Comparison of ENCODE assay signal across 15 mouse cellular contexts in genomic region chr9:27617096-27617839, GRCm38 (mm10).
DNase-seq lines count a peak whose midpoint lies in the region; ATAC-seq and TF ChIP-seq lines count a peak whose summit lies in the region.
"Had no signal": no experiment of that assay in that cellular context is flagged by ENCODE, and none has a peak within 500 bp of the region (broad histone marks: within the 10 kb centered on the region; RNA-seq: fewer than 3 reads in every experiment).

No protein-coding gene starts in this region.

- no peak overlapping the region for H3K4me2 ChIP-seq in hindbrain, postnatal 0 days (ENCODE audit: low read depth, low read length)
- no peak overlapping the region for H3K4me2 ChIP-seq in hindbrain, embryonic 13.5 days
- no peak overlapping the region for H3K4me2 ChIP-seq in liver, embryonic 12.5 days
- H3K4me2 ChIP-seq: hindbrain, embryonic 12.5 days; midbrain, embryonic 11.5 days had no signal

- WGBS in hindbrain, postnatal 0 days, result 26% methylated on average over 7 of the region's 7 CpGs
- WGBS in hindbrain, embryonic 13.5 days, result 41% methylated on average over 7 of the region's 7 CpGs
- WGBS in liver, embryonic 12.5 days (ENCODE audit: insufficient replicate concordance), result 44% methylated on average over 7 of the region's 7 CpGs

- ATAC-seq in hindbrain, postnatal 0 days, result peak; percentile 66; the same call in 1 of the 2 replicates
- no peak for ATAC-seq in hindbrain, embryonic 13.5 days (ENCODE audit: low FRiP score)
- no peak for ATAC-seq in liver, embryonic 12.5 days
- ATAC-seq: lung, postnatal 0 days had no signal

- H3K9ac ChIP-seq in hindbrain, postnatal 0 days (replicated peaks; ENCODE audit: low read length), result no peak overlapping the region
- no peak overlapping the region for H3K9ac ChIP-seq in hindbrain, embryonic 13.5 days
- H3K9ac ChIP-seq in liver, embryonic 12.5 days, result no peak overlapping the region
- H3K9ac ChIP-seq: hindbrain, embryonic 12.5 days had no signal

- no peak for TF ChIP-seq CTCF in hindbrain, postnatal 0 days (IDR thresholded peaks at IDR 0.05; ENCODE audit: low read depth)

- no peaks in the 10 kb centered on the region for H3K36me3 ChIP-seq in hindbrain, postnatal 0 days (ENCODE audit: insufficient read depth, low read length)
- no peaks in the 10 kb centered on the region for H3K36me3 ChIP-seq in hindbrain, embryonic 13.5 days
- H3K36me3 ChIP-seq in liver, embryonic 12.5 days, result no peaks in the 10 kb centered on the region
- H3K36me3 ChIP-seq: hindbrain, embryonic 12.5 days had no signal

- DNase-seq in embryo, embryonic 11 days, result peak; percentile 4
- DNase-seq in embryo, embryonic 9.5 days (ENCODE audit: extremely low spot score), result no peak
- peak; percentile 46 for DNase-seq in hindbrain, postnatal 0 days (ENCODE audit: low spot score)
- peak; percentile 33 for DNase-seq in brain, adult 2 months (ENCODE audit: low read depth, low spot score)
- DNase-seq in layer of hippocampus, postnatal 10 days (ENCODE audit: low spot score in 2 of 2), result peak; percentile 20 to 40
- no peak for DNase-seq in lung, adult 18-20 months
- DNase-seq: kidney, adult 8-10 months; retina, postnatal 1 day; thymus, postnatal 36 days had no signal

- no peak overlapping the region for H3K4me3 ChIP-seq in hindbrain, postnatal 0 days (ENCODE audit: low read length)
- H3K4me3 ChIP-seq in hindbrain, embryonic 13.5 days, result no peak overlapping the region
- no peak overlapping the region for H3K4me3 ChIP-seq in liver, embryonic 12.5 days
- H3K4me3 ChIP-seq: hindbrain, embryonic 12.5 days had no signal

- H3K4me1 ChIP-seq in hindbrain, postnatal 0 days (ENCODE audit: insufficient read depth, low read length), result peaks cover 6% of the 10 kb centered on the region; the same call in 1 of the 2 replicates
- H3K4me1 ChIP-seq in hindbrain, embryonic 13.5 days (replicated peaks), result peaks cover 16% of the 10 kb centered on the region
- no peaks in the 10 kb centered on the region for H3K4me1 ChIP-seq in liver, embryonic 12.5 days

- H3K9me3 ChIP-seq in hindbrain, postnatal 0 days (ENCODE audit: low read length), result no peaks in the 10 kb centered on the region
- no peaks in the 10 kb centered on the region for H3K9me3 ChIP-seq in hindbrain, embryonic 13.5 days
- H3K9me3 ChIP-seq in liver, embryonic 12.5 days (replicated peaks), result no peaks in the 10 kb centered on the region
- H3K9me3 ChIP-seq: hindbrain, embryonic 12.5 days had no signal

- no peak overlapping the region for H3K27ac ChIP-seq in hindbrain, postnatal 0 days
- no peak overlapping the region for H3K27ac ChIP-seq in hindbrain, embryonic 13.5 days
- no peak overlapping the region for H3K27ac ChIP-seq in liver, embryonic 12.5 days
- H3K27ac ChIP-seq: hindbrain, embryonic 12.5 days; stomach, postnatal 0 days had no signal

- no peaks in the 10 kb centered on the region for H3K27me3 ChIP-seq in hindbrain, postnatal 0 days (ENCODE audit: insufficient read depth, low read length)
- peaks cover 49% of the 10 kb centered on the region for H3K27me3 ChIP-seq in hindbrain, embryonic 13.5 days
- H3K27me3 ChIP-seq in liver, embryonic 12.5 days (replicated peaks), result no peaks in the 10 kb centered on the region

Comparison
In these comparisons a context has a peak if more than half of its experiments do, and no peak if none do; other contexts are left out.
1. DNase-seq: peak in embryo, embryonic 11 days (single experiment), hindbrain, postnatal 0 days (single experiment), brain, adult 2 months (single experiment) and layer of hippocampus, postnatal 10 days (2 of 2); none in embryo, embryonic 9.5 days (single experiment) and lung, adult 18-20 months (0 of 2).